Mouse (Mus musculus) ES-E14 (cell line): ENCODE measurements around the gene Sorcs3. TPM values are rescaled to one million over a fixed set of nuclear protein-coding genes. Genes with fewer than 3 reads are reported as not detected.

Source experiments
- DNase-seq: peaks from one replicate; pipeline ENCODE4 v3.0.0-alpha.2; 2013; ENCODE audit warnings: low read depth, low spot score
- H3K27ac ChIP-seq: 2 replicates; pipeline ENCODE4 v1.5.1; 2012; ENCODE audit warnings: low read depth, mild to moderate bottlenecking, low read length, moderate library complexity, mixed read lengths; ENCODE audit not compliant: poor library complexity, insufficient read depth, severe bottlenecking
- H3K36me3 ChIP-seq: 2 replicates; pipeline ENCODE4 v1.6.1; 2012; ENCODE audit warnings: mild to moderate bottlenecking, low read length, moderate library complexity, mixed read lengths; ENCODE audit not compliant: control insufficient read depth, poor library complexity, insufficient read depth, severe bottlenecking
- H3K4me1 ChIP-seq, 2 experiments: fragments of 150-350 bp in 1 of 2; sonication (generic) in 1 of 2; 2 replicates each; pipeline ENCODE4 v1.6.1; 2012; ENCODE audit warnings: low read length in 2 of 2, mild to moderate bottlenecking in 1 of 2, mixed read lengths in 1 of 2; ENCODE audit not compliant: control insufficient read depth in 2 of 2, insufficient read depth in 2 of 2, poor library complexity in 1 of 2
- H3K4me3 ChIP-seq, 2 experiments: fragments of 150-350 bp in 1 of 2; sonication (generic) in 1 of 2; 2 replicates each; pipeline ENCODE4 v1.5.1; 2012; ENCODE audit warnings: low read length in 2 of 2, low read depth in 1 of 2, mild to moderate bottlenecking in 1 of 2, mixed read lengths in 1 of 2; ENCODE audit not compliant: insufficient read depth in 1 of 2, poor library complexity in 1 of 2, severe bottlenecking in 1 of 2
- H3K9ac ChIP-seq: 2 replicates; pipeline ENCODE4 v1.6.1; 2012; ENCODE audit warnings: low read depth, mild to moderate bottlenecking, low read length, mixed read lengths; ENCODE audit not compliant: poor library complexity, insufficient read depth, severe bottlenecking
- H3K9me3 ChIP-seq: fragments of 150-350 bp; sonication (generic); 2 replicates; pipeline ENCODE4 v1.6.1; 2012; ENCODE audit warnings: low read depth, mild to moderate bottlenecking, low read length; ENCODE audit not compliant: control insufficient read depth, insufficient read depth
- CHD2 ChIP-seq: IDR thresholded peaks from 2 replicates; pipeline ENCODE4 v1.6.1; 2014; ENCODE audit warnings: mild to moderate bottlenecking, low read depth, low read length, inconsistent platforms
- HCFC1 ChIP-seq: IDR thresholded peaks from 2 replicates; pipeline ENCODE4 v1.6.1; 2012; ENCODE audit warnings: low read length, inconsistent platforms, borderline replicate concordance; ENCODE audit not compliant: insufficient read depth
- MAFK ChIP-seq: IDR thresholded peaks from 2 replicates; pipeline ENCODE4 v1.6.1; 2014; ENCODE audit warnings: mild to moderate bottlenecking, low read depth, low read length, inconsistent platforms; ENCODE audit not compliant: insufficient read depth
- ZC3H11A ChIP-seq: IDR thresholded peaks from 2 replicates; pipeline ENCODE4 v1.6.1; 2012; ENCODE audit warnings: low read depth, mild to moderate bottlenecking, inconsistent platforms, low read length, borderline replicate concordance
- ZNF384 ChIP-seq: IDR thresholded peaks from 2 replicates; pipeline ENCODE4 v1.6.1; 2012; ENCODE audit warnings: low read depth, low read length, inconsistent platforms
- in situ Hi-C, 2 experiments: fragments of 600-800 bp; cut with MboI; formaldehyde crosslinking; loops; one replicate each; pipeline ENCODE4 v1.15.1; 2025; ENCODE audit warnings: low sequenced_read_pairs in 2 of 2, inconsistent platforms in 1 of 2; ENCODE audit not compliant: unreplicated experiment in 2 of 2
- total RNA-seq: library from RNA; depleted of rRNA; stranded (reverse); fragments of 300-350 nt; gene quantifications from 2 replicates; pipeline ENCODE4 v1.2.3, GENCODE M21; 2012

Sorcs3 gene
- total RNA-seq, 1 experiment = not detected

DNA sequence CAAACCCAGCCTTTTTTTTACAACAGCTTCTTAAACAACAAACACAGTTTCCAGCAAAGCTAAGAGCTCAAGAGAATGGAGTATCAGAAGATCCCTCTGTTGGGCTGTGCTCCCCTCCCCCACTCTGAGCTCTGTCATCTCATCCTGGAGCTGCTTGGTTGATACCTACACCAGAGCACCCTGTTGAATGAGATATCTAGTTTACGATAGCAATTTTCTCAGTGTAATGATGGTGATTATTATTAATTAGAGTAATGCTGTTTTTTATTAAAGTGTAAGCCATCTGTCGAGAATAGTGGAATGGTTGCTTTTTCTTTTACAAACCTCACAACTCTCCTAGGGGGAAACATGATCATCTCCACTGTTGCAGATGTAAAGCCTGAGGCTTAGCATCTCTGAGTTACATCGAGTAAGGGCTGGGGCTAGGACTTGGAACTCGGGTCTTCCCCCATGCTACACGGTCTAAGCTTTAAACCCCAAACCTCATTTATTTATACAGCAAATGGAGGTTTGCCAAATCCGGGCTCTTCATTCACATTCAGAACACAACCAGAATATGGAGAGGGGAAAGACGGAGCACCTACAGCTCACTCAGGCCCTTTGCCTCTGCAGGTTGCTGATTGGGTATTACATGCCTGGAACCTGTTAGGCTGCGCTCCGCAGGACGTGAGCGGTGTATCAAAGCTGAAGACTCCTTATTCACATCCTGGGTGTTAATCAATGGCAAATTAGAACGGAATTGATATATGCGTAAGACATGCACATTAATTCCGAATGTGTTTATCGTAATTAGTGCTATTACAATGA lies 103.9 kb downstream of the Sorcs3 start:
- TF ChIP-seq ZC3H11A (no peak), ZNF384 (no peak), HCFC1 (no peak), MAFK (no peak), CHD2 (no peak)
- Histone ChIP-seq H3K27ac (no peak overlapping the region), H3K9ac (no peak overlapping the region), H3K4me1 (no peaks in the 10 kb centered on the region), H3K9me3 (no peaks in the 10 kb centered on the region), H3K4me3 (no peak overlapping the region), H3K36me3 (no peaks in the 10 kb centered on the region)
- DNase-seq = no peak
- in situ Hi-C loops = no loop called here

DNA sequence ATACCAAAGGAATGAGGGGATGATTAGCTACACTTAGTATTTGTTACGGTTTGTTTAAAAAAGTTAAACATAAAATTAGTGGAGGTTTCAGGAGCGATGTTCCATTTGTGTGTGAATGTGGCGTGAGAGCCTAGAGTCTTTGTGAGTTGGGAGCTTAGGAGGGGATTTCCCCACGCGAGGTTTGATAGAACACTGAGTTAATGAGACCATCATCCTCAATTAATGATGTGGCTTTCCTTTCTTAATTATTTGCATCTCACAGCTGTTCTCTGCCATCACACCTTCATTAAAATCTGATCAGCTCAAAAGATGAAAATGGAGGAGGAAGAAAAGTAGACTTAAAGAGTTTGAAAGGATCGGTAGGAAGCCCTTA lies 104.5 kb downstream of the Sorcs3 start:
- DNase-seq = no peak
- H3K36me3 ChIP-seq = no peaks in the 10 kb centered on the region
- H3K4me3 ChIP-seq = no peak overlapping the region
- H3K9ac ChIP-seq = no peak overlapping the region
- H3K27ac ChIP-seq = no peak overlapping the region
- H3K9me3 ChIP-seq = no peaks in the 10 kb centered on the region
- no peak for TF ChIP-seq CHD2
- no peak for TF ChIP-seq ZC3H11A
- TF ChIP-seq ZNF384 = no peak
- no peak for TF ChIP-seq MAFK
- in situ Hi-C loops = no loop called here
- no peaks in the 10 kb centered on the region for H3K4me1 ChIP-seq

DNA sequence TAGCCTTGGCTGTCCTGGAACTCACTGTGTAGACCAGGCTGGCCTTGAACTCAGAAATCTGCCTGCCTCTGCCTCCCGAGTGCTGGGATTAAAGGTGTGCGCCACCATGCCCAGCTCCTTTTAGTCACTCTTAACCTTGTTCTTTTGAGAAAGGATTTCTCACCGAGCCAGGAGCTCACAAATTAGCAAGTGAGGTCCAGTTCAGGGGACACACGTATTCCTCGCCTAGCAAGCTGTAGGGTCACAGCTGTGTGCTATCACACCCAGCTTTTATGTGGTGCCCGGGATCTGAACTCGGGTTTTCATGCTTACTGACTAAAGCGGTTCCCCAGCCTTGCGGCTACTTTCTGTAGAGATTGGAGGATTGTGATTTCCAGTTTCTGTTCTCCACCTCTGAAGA lies 108.0 kb downstream of the Sorcs3 start:
- Histone ChIP-seq H3K9ac (no peak overlapping the region), H3K9me3 (no peaks in the 10 kb centered on the region), H3K4me1 (no peaks in the 10 kb centered on the region), H3K36me3 (no peaks in the 10 kb centered on the region), H3K4me3 (no peak overlapping the region), H3K27ac (no peak overlapping the region)
- TF ChIP-seq CHD2 (no peak), HCFC1 (no peak), ZNF384 (no peak), ZC3H11A (no peak), MAFK (no peak)
- in situ Hi-C loops = no loop called here
- DNase-seq = no peak

DNA sequence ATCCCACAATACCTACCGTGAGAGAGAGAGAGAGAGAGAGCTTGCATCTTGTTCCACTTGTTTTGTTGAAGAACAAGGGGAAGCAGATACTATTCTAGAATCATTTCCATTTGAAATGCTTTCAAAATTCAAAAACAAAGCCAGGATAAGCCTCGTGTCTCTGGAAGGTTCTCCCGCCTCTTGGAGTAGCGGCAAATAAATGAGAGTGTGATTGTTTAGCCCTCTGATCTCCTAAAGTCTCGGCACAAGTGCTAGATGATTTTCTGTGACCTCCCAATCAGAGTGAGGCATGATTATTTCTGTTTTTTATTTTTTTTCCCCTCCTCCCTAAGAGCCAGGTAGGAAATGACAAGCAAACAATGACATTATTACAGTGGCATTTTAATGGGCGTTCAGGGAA lies 121.3 kb downstream of the Sorcs3 start:
- Histone ChIP-seq H3K9me3 (no peaks in the 10 kb centered on the region), H3K27ac (no peak overlapping the region), H3K4me3 (no peak overlapping the region), H3K4me1 (no peaks in the 10 kb centered on the region), H3K36me3 (no peaks in the 10 kb centered on the region), H3K9ac (no peak overlapping the region)
- in situ Hi-C loops = no loop called here
- no peak for DNase-seq
- TF ChIP-seq ZNF384 = no peak
- no peak for TF ChIP-seq CHD2
- TF ChIP-seq ZC3H11A = no peak
- TF ChIP-seq MAFK = no peak

DNA sequence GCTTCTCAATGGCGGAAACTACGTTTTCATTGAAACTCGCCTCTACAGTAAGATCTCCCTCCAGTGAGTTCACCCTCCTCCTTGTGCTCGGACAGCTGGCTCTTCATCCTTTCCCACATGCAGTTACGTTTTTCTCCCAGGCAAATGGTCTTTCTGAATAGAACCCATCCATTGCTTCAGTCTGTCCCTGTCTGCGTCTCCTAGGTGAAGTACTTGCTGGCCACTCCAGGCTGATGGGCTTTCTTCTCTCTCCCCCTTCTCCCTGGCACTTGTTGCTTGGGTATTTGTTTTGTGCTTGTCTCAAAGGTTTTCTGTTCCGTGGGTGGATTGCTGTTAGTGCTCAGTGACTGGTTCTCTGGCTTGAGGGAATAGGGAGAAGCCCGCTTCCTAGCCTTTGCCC lies 122.3 kb downstream of the Sorcs3 start:
- Histone ChIP-seq H3K27ac (no peak overlapping the region), H3K9me3 (no peaks in the 10 kb centered on the region), H3K9ac (no peak overlapping the region), H3K4me3 (no peak overlapping the region), H3K36me3 (no peaks in the 10 kb centered on the region), H3K4me1 (no peaks in the 10 kb centered on the region)
- DNase-seq = no peak
- in situ Hi-C loops = no loop called here
- TF ChIP-seq ZC3H11A (no peak), CHD2 (no peak), HCFC1 (no peak), MAFK (no peak), ZNF384 (no peak)
